Mouse (Mus musculus) G1E (cell line): Measurements from ENCODE around the gene Tyro3. TPM values are rescaled to one million over a fixed set of nuclear protein-coding genes. Genes with fewer than 3 reads are reported as not detected.
A peak's percentile ranks its signal among the peaks of the same experiment; 100 is the strongest.

Source experiments
- ATAC-seq: 2 replicates; pipeline ENCODE4 v1.8.0; 2016; ENCODE audit warnings: mild to moderate bottlenecking; ENCODE audit not compliant: insufficient number of reproducible peaks, poor library complexity, low FRiP score, severe bottlenecking; ENCODE audit errors: extremely low read depth
- DNase-seq: peaks from one replicate; pipeline ENCODE4 v3.0.0; 2012; ENCODE audit warnings: low spot score
- H3K27me3 ChIP-seq: 2 replicates; pipeline ENCODE4 v1.6.1; 2012; ENCODE audit warnings: mild to moderate bottlenecking, low read length, inconsistent platforms; ENCODE audit not compliant: insufficient read depth
- H3K36me3 ChIP-seq: replicated peaks from 2 replicates; pipeline ENCODE3; 2012; ENCODE audit warnings: mild to moderate bottlenecking, inconsistent platforms
- H3K4me1 ChIP-seq: 2 replicates; pipeline ENCODE4 v1.6.1; 2012; ENCODE audit warnings: low read depth, low read length, inconsistent platforms, mixed read lengths; ENCODE audit not compliant: insufficient read depth
- H3K4me3 ChIP-seq: 2 replicates; pipeline ENCODE4 v1.5.1; 2012; ENCODE audit warnings: low read depth, mild to moderate bottlenecking, inconsistent platforms, low read length, moderate library complexity, mixed read lengths
- H3K9me3 ChIP-seq: replicated peaks from 2 replicates; pipeline ENCODE4 v1.6.1; 2012; ENCODE audit warnings: inconsistent platforms
- CTCF ChIP-seq: IDR thresholded peaks from 2 replicates; pipeline ENCODE4 v1.5.1; 2012; ENCODE audit warnings: low read depth, low read length, inconsistent platforms, mixed read lengths
- GATA1 ChIP-seq: IDR thresholded peaks from 2 replicates; pipeline ENCODE4 v1.6.1; 2012; ENCODE audit warnings: borderline replicate concordance, low read length, inconsistent platforms, mixed read lengths
- GATA2 ChIP-seq: IDR thresholded peaks from 2 replicates; pipeline ENCODE4 v1.6.1; 2012; ENCODE audit warnings: low read depth, low read length, inconsistent platforms, borderline replicate concordance
- POLR2AphosphoS5 ChIP-seq: IDR thresholded peaks from 2 replicates; pipeline ENCODE4 v1.6.1; 2012; ENCODE audit warnings: low read depth, low read length, inconsistent platforms; ENCODE audit not compliant: insufficient replicate concordance
- TAL1 ChIP-seq: conservative IDR thresholded peaks from 2 replicates; pipeline ENCODE4 v1.6.1; 2012; ENCODE audit warnings: low read depth, low read length, inconsistent platforms, mixed read lengths
- polyA plus RNA-seq: library from polyadenylated mRNA; stranded (reverse); fragments of >175 nt; gene quantifications from 2 replicates; pipeline ENCODE4 v1.2.3, GENCODE M21; 2012
- total RNA-seq, 2 experiments: library from RNA; stranded (forward) in 1 of 2; stranded (reverse) in 1 of 2; fragments of 200-1000 nt in 1 of 2; fragments of >200 nt in 1 of 2; fragmentation: Nextera tagmentation in 1 of 2; gene quantifications; 2 replicates each; pipeline ENCODE4 v1.2.3; 2014 to 2017

Gene Tyro3
- total and polyA plus RNA-seq, 3 experiments: 0.42 to 1.1 TPM; not detected in 1

DNA sequence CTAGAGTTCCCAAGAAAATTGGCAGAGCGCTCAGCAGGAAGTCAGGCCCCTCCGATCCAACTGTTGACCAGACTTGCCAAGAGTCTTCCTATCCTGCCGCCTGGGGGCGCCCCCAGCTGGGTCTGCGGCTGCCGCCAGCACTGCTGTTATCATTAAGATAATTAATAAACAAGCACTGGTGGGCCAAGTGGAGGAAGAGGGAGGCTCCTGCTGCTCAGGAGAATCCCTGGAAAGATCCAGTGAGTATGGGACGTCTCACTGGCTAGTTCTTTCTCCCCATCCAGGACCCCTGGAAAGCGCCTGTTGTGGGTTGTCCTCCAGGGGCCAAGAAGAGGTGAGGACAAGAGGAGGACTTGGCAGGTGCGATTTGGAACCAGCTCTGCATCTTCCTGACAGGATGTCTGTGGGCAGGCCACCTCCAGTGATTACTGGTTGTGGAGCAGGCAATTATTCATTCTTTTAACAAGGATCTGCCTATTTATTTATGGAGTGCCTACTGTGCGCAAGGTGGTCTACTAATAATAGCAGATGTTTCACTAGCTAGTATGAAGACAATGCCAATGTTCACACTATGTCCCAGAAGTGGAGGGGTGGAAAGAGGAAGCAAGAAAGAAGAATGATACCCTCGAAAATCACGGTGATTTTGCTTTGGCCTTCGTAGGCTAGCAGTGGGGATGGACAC, 854 bp downstream of the Tyro3 start:
- H3K4me3 ChIP-seq: no peak overlapping the region
- DNase-seq (peak; percentile 34), ATAC-seq (no peak)
- peaks cover 33% of the 10 kb centered on the region for H3K4me1 ChIP-seq
- peaks cover 74% of the 10 kb centered on the region for H3K27me3 ChIP-seq
- TF ChIP-seq CTCF (0 out of 2 replicates have a peak, but pooled peaks have one; percentile 21), GATA2 (no peak)
- no peaks in the 10 kb centered on the region for H3K9me3 ChIP-seq
- no peaks in the 10 kb centered on the region for H3K36me3 ChIP-seq

DNA sequence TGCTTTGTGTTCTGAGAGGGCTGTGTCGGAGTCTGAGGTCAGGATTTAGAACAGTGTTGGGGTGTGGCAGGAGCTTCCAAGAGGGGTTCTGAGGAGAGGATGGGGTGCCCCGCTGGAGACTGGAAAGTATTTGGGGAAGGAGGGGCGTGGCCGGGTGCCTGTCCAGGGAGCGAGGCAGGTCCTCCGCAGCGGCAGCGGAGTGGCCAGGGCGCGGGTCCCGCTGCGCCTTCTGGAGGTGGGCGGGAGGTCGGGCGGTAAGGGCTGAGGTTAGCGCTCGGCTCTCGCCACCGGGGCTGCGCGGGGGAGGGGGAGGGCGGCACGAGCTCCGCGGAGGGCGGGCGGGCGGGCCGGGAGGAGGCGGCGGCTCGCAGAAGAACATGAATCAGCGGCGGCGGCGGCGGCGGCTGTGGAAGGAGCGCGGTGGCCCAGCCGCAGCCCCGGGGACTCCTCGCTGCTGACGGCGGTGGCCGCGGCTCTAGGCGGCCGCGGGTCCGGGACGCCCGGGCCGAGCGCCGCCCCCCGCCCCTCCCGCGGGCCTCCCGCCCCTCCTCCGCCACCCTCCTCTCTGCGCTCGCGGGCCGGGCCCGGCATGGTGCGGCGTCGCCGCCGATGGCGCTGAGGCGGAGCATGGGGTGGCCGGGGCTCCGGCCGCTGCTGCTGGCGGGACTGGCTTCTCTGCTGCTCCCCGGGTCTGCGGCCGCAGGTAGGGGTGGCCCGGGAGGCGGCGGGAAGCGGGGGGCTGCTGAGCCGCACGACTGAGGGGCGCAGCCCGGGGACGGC, 1.8 kb downstream of the Tyro3 start:
- no peak for TF ChIP-seq TAL1
- TF ChIP-seq CTCF: no peak
- no peak for TF ChIP-seq GATA2
- TF ChIP-seq GATA1: no peak
- TF ChIP-seq POLR2AphosphoS5: no peak

DNA sequence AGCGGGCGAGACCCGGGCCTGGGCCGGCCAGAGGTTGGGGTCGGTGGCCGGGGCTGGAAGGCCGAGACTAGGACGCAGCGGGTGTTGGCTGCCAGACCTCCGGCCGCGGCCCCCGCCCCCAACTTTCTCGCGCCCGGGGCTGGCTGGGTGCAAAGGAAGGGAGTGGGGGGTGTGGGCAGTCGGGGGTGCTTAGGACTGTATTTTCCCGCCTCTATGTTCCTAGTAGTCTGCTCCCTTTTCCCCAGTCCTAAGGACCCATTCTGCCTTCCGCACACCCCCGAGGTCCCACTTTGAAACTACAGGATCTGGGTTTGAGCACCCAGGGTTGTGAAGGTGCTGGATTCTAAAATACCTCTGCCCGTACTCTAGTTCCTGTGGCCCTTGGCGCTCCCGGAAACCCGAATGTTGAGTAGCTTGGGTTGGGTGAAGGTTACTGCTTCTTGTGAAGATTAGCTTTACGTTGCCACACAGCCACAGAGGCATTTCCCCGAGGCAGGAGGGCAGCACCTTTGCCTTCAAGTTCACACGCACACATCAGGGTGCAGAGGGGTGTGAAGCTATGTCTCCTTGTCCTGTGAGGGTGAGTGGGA, 2.5 kb downstream of the Tyro3 start:
- ATAC-seq: no peak
- peaks cover 84% of the 10 kb centered on the region for H3K27me3 ChIP-seq
- no peak for TF ChIP-seq CTCF
- peak; percentile 24 for DNase-seq
- no peaks in the 10 kb centered on the region for H3K36me3 ChIP-seq
- peak overlapping the region; percentile 72 for H3K4me3 ChIP-seq
- H3K9me3 ChIP-seq: no peaks in the 10 kb centered on the region
- H3K4me1 ChIP-seq: peaks cover 33% of the 10 kb centered on the region

More for the DNA sequence above, 1.8 kb downstream of the Tyro3 start:
- Histone ChIP-seq H3K4me3 (peak overlapping the region; percentile 72), H3K36me3 (no peaks in the 10 kb centered on the region), H3K4me1 (peaks cover 33% of the 10 kb centered on the region), H3K27me3 (peaks cover 82% of the 10 kb centered on the region), H3K9me3 (no peaks in the 10 kb centered on the region)
- peak; percentile 72 for DNase-seq
- no peak for ATAC-seq

DNA sequence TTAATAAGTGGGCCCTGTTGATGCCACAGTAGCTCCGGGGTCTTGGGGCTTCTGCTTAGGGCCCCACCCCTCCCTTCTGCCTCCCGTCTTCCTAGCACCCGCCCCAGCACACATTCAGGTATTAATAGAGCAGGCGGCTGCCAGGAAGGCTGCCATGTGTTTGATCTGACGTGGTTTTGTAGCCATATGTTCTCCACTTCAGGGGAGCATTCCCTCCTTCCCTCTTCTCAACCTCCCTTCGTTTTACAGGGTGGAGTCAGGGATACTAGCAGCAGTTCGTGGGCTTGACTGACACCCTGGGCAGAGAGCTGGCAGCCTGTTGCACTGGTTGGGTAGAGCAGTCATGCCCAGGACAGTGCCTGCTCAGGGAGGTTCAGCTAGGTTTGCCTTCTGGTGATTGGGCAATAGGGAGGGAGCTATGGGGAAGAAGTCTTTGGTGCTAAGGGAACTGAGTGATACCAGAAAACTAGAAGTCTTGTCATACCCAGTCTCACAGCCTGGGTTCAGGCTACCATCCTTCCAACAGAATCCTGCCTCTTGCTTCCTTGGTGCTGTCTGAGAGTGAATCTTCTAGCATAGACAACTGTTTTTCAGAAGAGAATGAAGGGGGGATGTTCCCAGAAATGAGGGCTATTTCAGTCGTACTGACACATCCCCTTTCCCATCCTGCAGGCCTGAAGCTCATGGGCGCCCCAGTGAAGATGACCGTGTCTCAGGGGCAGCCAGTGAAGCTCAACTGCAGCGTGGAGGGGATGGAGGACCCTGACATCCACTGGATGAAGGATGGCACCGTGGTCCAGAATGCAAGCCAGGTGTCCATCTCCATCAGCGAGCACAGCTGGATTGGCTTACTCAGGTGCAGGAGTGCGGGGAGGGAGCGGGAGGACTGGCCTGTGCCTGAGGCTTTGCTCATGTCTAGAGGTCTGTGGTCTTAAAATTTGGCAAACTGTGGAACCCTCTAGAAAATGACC, 3.6 kb downstream of the Tyro3 start:
- Histone ChIP-seq H3K9me3 (no peaks in the 10 kb centered on the region), H3K4me3 (no peak overlapping the region), H3K36me3 (no peaks in the 10 kb centered on the region), H3K4me1 (peaks cover 33% of the 10 kb centered on the region), H3K27me3 (peaks cover 88% of the 10 kb centered on the region)
- DNase-seq: no peak
- TF ChIP-seq POLR2AphosphoS5: no peak
- TF ChIP-seq TAL1: no peak
- no peak for TF ChIP-seq GATA2
- no peak for TF ChIP-seq GATA1
- TF ChIP-seq CTCF: no peak
- ATAC-seq: no peak

DNA sequence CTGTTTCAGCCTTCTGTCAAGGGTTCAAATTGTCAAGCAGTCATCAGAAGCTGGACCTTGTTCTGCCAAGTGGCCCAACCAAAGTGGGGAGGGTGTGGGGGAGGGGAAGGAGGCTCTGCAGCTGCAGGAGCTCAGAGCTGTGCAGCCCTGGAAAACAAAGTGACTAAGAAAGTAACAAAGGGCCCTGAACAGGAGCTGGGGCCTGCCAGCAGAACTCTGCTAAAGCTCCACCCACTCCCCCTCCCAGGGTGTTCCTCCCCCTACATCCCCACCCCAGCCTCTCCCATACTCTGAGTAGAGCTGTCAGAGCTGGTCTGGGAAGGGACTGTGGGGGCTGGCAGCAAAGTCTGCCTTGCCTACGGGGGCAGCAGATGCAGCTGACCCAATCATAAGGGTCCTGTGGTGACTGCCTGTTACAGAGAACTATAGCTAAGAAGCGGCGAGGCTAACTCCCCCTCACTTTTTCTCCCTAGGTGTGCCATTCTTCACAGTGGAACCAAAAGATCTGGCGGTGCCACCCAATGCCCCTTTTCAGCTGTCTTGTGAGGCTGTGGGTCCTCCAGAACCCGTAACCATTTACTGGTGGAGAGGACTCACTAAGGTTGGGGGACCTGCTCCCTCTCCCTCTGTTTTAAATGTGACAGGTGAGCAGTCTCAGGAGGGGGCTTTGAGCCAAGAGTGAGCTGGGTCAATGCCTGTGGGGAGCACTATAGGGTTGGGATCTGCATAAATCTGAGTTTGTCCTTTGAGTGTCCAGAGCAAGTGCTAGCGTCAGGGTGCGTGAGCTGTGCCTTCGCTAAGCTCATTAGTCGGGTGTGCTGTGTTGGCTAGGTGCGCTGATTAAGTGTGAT, 5.5 kb downstream of the Tyro3 start:
- no peak for TF ChIP-seq GATA2
- no peak for TF ChIP-seq TAL1
- no peak for TF ChIP-seq CTCF
- no peak for TF ChIP-seq GATA1
- TF ChIP-seq POLR2AphosphoS5: no peak
- DNase-seq (no peak), ATAC-seq (no peak)
- no peaks in the 10 kb centered on the region for H3K36me3 ChIP-seq
- H3K27me3 ChIP-seq: peaks cover 83% of the 10 kb centered on the region
- peaks cover 30% of the 10 kb centered on the region for H3K4me1 ChIP-seq
- H3K4me3 ChIP-seq: no peak overlapping the region
- no peaks in the 10 kb centered on the region for H3K9me3 ChIP-seq
